Mouse (Mus musculus): ENCODE measurements at regions not wholly inside any gene's neighbourhood (a gene's known extent, or its start where the extent isn't known, plus 50 kb on each side); places are given as distances from the start of the nearest gene placed in this dataset.

GRCm38 (mm10) chr3:40070137-40070667 is 460.9 kb upstream of the Intu start:
- TF ChIP-seq CTCF (IDR thresholded peaks at IDR 0.05; ENCODE audit: borderline replicate concordance, insufficient read depth, low read depth, low read length) (no peak), POLR2A (IDR thresholded peaks at IDR 0.05; ENCODE audit: borderline replicate concordance, insufficient read depth, low read length) (no peak)
- no peaks in the 10 kb centered on the region for H3K4me1 ChIP-seq (ENCODE audit: control insufficient read depth, insufficient read depth, low read length)
- no peak overlapping the region for H3K4me3 ChIP-seq (replicated peaks; ENCODE audit: insufficient read depth, low read depth, low read length)
- no peaks in the 10 kb centered on the region for H3K27me3 ChIP-seq (ENCODE audit: control insufficient read depth, insufficient read depth, low read length)
- no peak overlapping the region for H3K27ac ChIP-seq (ENCODE audit: insufficient read depth, low read length)
- 14% methylated on average over 8 of the region's 8 CpGs for WGBS
- DNase-seq: peak in 1 of 2 experiments; percentile 1

GRCm38 (mm10) chr3:40076824-40077223 is 454.3 kb upstream of the Intu start:
- 42% methylated on average over 4 of the region's 4 CpGs for WGBS
- TF ChIP-seq POLR2A (IDR thresholded peaks at IDR 0.05; ENCODE audit: borderline replicate concordance, insufficient read depth, low read length): no peak
- TF ChIP-seq CTCF (IDR thresholded peaks at IDR 0.05; ENCODE audit: borderline replicate concordance, insufficient read depth, low read depth, low read length): no peak
- Histone ChIP-seq H3K27me3 (ENCODE audit: control insufficient read depth, insufficient read depth, low read length) (no peaks in the 10 kb centered on the region), H3K27ac (ENCODE audit: insufficient read depth, low read length) (no peak overlapping the region), H3K4me1 (ENCODE audit: control insufficient read depth, insufficient read depth, low read length) (no peaks in the 10 kb centered on the region), H3K4me3 (replicated peaks; ENCODE audit: insufficient read depth, low read depth, low read length) (no peak overlapping the region)
- no peak for DNase-seq

- 38% methylated on average over 2 of the region's 2 CpGs for WGBS
- no peak overlapping the region for H3K4me3 ChIP-seq (replicated peaks; ENCODE audit: insufficient read depth, low read depth, low read length)
- DNase-seq: no peak
Observed at GRCm38 (mm10) chr3:40085116-40085515, 446.0 kb upstream of the Intu start.

GRCm38 (mm10) chr3:40091773-40092343 is 439.2 kb upstream of the Intu start:
- 79% methylated on average over 13 of the region's 13 CpGs for WGBS
- Histone ChIP-seq H3K4me1 (ENCODE audit: control insufficient read depth, insufficient read depth, low read length) (no peaks in the 10 kb centered on the region), H3K4me3 (replicated peaks; ENCODE audit: insufficient read depth, low read depth, low read length) (no peak overlapping the region), H3K27me3 (ENCODE audit: control insufficient read depth, insufficient read depth, low read length) (no peaks in the 10 kb centered on the region), H3K27ac (ENCODE audit: insufficient read depth, low read length) (no peak overlapping the region)
- no peak for DNase-seq
- no peak for TF ChIP-seq POLR2A (IDR thresholded peaks at IDR 0.05; ENCODE audit: borderline replicate concordance, insufficient read depth, low read length)
- TF ChIP-seq CTCF (IDR thresholded peaks at IDR 0.05; ENCODE audit: borderline replicate concordance, insufficient read depth, low read depth, low read length): no peak

More at GRCm38 (mm10) chr3:40085116-40085515, 446.0 kb upstream of the Intu start:
- Histone ChIP-seq H3K27ac (ENCODE audit: insufficient read depth, low read length) (no peak overlapping the region), H3K4me1 (ENCODE audit: control insufficient read depth, insufficient read depth, low read length) (no peaks in the 10 kb centered on the region), H3K27me3 (ENCODE audit: control insufficient read depth, insufficient read depth, low read length) (no peaks in the 10 kb centered on the region)
- no peak for TF ChIP-seq POLR2A (IDR thresholded peaks at IDR 0.05; ENCODE audit: borderline replicate concordance, insufficient read depth, low read length)
- TF ChIP-seq CTCF (IDR thresholded peaks at IDR 0.05; ENCODE audit: borderline replicate concordance, insufficient read depth, low read depth, low read length): no peak

- no peak overlapping the region for H3K4me3 ChIP-seq (replicated peaks; ENCODE audit: insufficient read depth, low read depth, low read length)
- no peaks in the 10 kb centered on the region for H3K27me3 ChIP-seq (ENCODE audit: control insufficient read depth, insufficient read depth, low read length)
- 17% methylated on average over 8 of the region's 8 CpGs for WGBS
- H3K27ac ChIP-seq (ENCODE audit: insufficient read depth, low read length): no peak overlapping the region
- no peaks in the 10 kb centered on the region for H3K4me1 ChIP-seq (ENCODE audit: control insufficient read depth, insufficient read depth, low read length)
- DNase-seq: peak in 1 of 2 experiments; percentile 9
- TF ChIP-seq CTCF (IDR thresholded peaks at IDR 0.05; ENCODE audit: borderline replicate concordance, insufficient read depth, low read depth, low read length) (no peak), POLR2A (IDR thresholded peaks at IDR 0.05; ENCODE audit: borderline replicate concordance, insufficient read depth, low read length) (no peak)
Observed at GRCm38 (mm10) chr3:40092765-40093368, 438.2 kb upstream of the Intu start.

GRCm38 (mm10) chr3:40094040-40094439 is 437.0 kb upstream of the Intu start:
- no peak overlapping the region for H3K27ac ChIP-seq (ENCODE audit: insufficient read depth, low read length)
- no peaks in the 10 kb centered on the region for H3K27me3 ChIP-seq (ENCODE audit: control insufficient read depth, insufficient read depth, low read length)
- WGBS: 54% methylated on average over 6 of the region's 6 CpGs
- no peak for TF ChIP-seq POLR2A (IDR thresholded peaks at IDR 0.05; ENCODE audit: borderline replicate concordance, insufficient read depth, low read length)
- no peak for TF ChIP-seq CTCF (IDR thresholded peaks at IDR 0.05; ENCODE audit: borderline replicate concordance, insufficient read depth, low read depth, low read length)
- H3K4me3 ChIP-seq (replicated peaks; ENCODE audit: insufficient read depth, low read depth, low read length): no peak overlapping the region
- no peak for DNase-seq
- no peaks in the 10 kb centered on the region for H3K4me1 ChIP-seq (ENCODE audit: control insufficient read depth, insufficient read depth, low read length)

- TF ChIP-seq CTCF (IDR thresholded peaks at IDR 0.05; ENCODE audit: borderline replicate concordance, insufficient read depth, low read depth, low read length): no peak
- no peak for TF ChIP-seq POLR2A (IDR thresholded peaks at IDR 0.05; ENCODE audit: borderline replicate concordance, insufficient read depth, low read length)
- H3K27ac ChIP-seq (ENCODE audit: insufficient read depth, low read length): no peak overlapping the region
- no peaks in the 10 kb centered on the region for H3K27me3 ChIP-seq (ENCODE audit: control insufficient read depth, insufficient read depth, low read length)
Observed at GRCm38 (mm10) chr3:40094701-40095100, 436.4 kb upstream of the Intu start.

GRCm38 (mm10) chr3:40102698-40103097 is 428.4 kb upstream of the Intu start:
- no peak for TF ChIP-seq CTCF (IDR thresholded peaks at IDR 0.05; ENCODE audit: borderline replicate concordance, insufficient read depth, low read depth, low read length)
- TF ChIP-seq POLR2A (IDR thresholded peaks at IDR 0.05; ENCODE audit: borderline replicate concordance, insufficient read depth, low read length): no peak
- WGBS: 39% methylated on average over 4 of the region's 4 CpGs
- DNase-seq: no peak

More at GRCm38 (mm10) chr3:40094701-40095100, 436.4 kb upstream of the Intu start:
- no peak for DNase-seq
- H3K4me1 ChIP-seq (ENCODE audit: control insufficient read depth, insufficient read depth, low read length): no peaks in the 10 kb centered on the region
- no peak overlapping the region for H3K4me3 ChIP-seq (replicated peaks; ENCODE audit: insufficient read depth, low read depth, low read length)

More at GRCm38 (mm10) chr3:40102698-40103097, 428.4 kb upstream of the Intu start:
- Histone ChIP-seq H3K27ac (ENCODE audit: insufficient read depth, low read length) (no peak overlapping the region), H3K4me1 (ENCODE audit: control insufficient read depth, insufficient read depth, low read length) (no peaks in the 10 kb centered on the region), H3K4me3 (replicated peaks; ENCODE audit: insufficient read depth, low read depth, low read length) (no peak overlapping the region), H3K27me3 (ENCODE audit: control insufficient read depth, insufficient read depth, low read length) (no peaks in the 10 kb centered on the region)
